Comparison of ENCODE assay signal across 21 mouse cellular contexts in genomic region chr11:71155272-71155671, GRCm38 (mm10). TPM values are rescaled to one million over a fixed set of nuclear protein-coding genes. Genes with fewer than 3 reads are reported as not detected.
DNase-seq lines count a peak whose midpoint lies in the region; ATAC-seq and TF ChIP-seq lines count a peak whose summit lies in the region.
"Had no signal": no experiment of that assay in that cellular context is flagged by ENCODE, and none has a peak within 500 bp of the region (broad histone marks: within the 10 kb centered on the region; RNA-seq: fewer than 3 reads in every experiment).

No protein-coding gene starts in this region.

- no peak for ATAC-seq in hindbrain, embryonic 12.5 days (ENCODE audit: low FRiP score)
- no peak for ATAC-seq in forebrain, embryonic 12.5 days (ENCODE audit: low FRiP score)
- ATAC-seq: activated CD4-positive, CD25-positive, alpha-beta regulatory T cell, adult 4 months; forebrain, embryonic 14.5 days; forebrain, embryonic 16.5 days; Patski had no signal

- no peaks in the 10 kb centered on the region for H3K4me1 ChIP-seq in thymus, adult 2 months (replicated peaks; ENCODE audit: control insufficient read depth, insufficient read depth, low read length)
- no peaks in the 10 kb centered on the region for H3K4me1 ChIP-seq in hindbrain, embryonic 12.5 days
- no peaks in the 10 kb centered on the region for H3K4me1 ChIP-seq in forebrain, embryonic 12.5 days
- H3K4me1 ChIP-seq: embryonic facial prominence, embryonic 10.5 days; embryonic facial prominence, embryonic 12.5 days had no signal

- H3K4me2 ChIP-seq in hindbrain, embryonic 12.5 days (replicated peaks), result no peak overlapping the region
- H3K4me2 ChIP-seq in forebrain, embryonic 12.5 days, result no peak overlapping the region
- H3K4me2 ChIP-seq: embryonic facial prominence, embryonic 12.5 days had no signal

- no peak overlapping the region for H3K27ac ChIP-seq in thymus, adult 2 months (ENCODE audit: control insufficient read depth, insufficient read depth, low read length)
- no peak overlapping the region for H3K27ac ChIP-seq in hindbrain, embryonic 12.5 days
- no peak overlapping the region for H3K27ac ChIP-seq in forebrain, embryonic 12.5 days
- H3K27ac ChIP-seq: embryonic facial prominence, embryonic 10.5 days; embryonic facial prominence, embryonic 12.5 days had no signal

- no peaks in the 10 kb centered on the region for H3K36me3 ChIP-seq in thymus, adult 2 months (ENCODE audit: control insufficient read depth, insufficient read depth, low read length)
- no peaks in the 10 kb centered on the region for H3K36me3 ChIP-seq in hindbrain, embryonic 12.5 days
- H3K36me3 ChIP-seq in forebrain, embryonic 12.5 days (replicated peaks), result no peaks in the 10 kb centered on the region
- H3K36me3 ChIP-seq: embryonic facial prominence, embryonic 10.5 days; embryonic facial prominence, embryonic 12.5 days; G1E had no signal

- no peak overlapping the region for H3K9ac ChIP-seq in hindbrain, embryonic 12.5 days
- no peak overlapping the region for H3K9ac ChIP-seq in forebrain, embryonic 12.5 days
- H3K9ac ChIP-seq: embryonic facial prominence, embryonic 12.5 days had no signal

- TF ChIP-seq CTCF in thymus, adult 2 months (IDR thresholded peaks at IDR 0.05; ENCODE audit: borderline replicate concordance, control insufficient read depth, extremely low read depth, insufficient read depth, low read length, poor library complexity), result no peak

- H3K4me3 ChIP-seq in thymus, adult 2 months (ENCODE audit: control insufficient read depth, insufficient read depth, low read length), result no peak overlapping the region
- H3K4me3 ChIP-seq in hindbrain, embryonic 12.5 days, result no peak overlapping the region
- H3K4me3 ChIP-seq in forebrain, embryonic 12.5 days (replicated peaks), result no peak overlapping the region
- H3K4me3 ChIP-seq: embryonic facial prominence, embryonic 10.5 days; embryonic facial prominence, embryonic 12.5 days had no signal

- 91% methylated on average over 1 of the region's 1 CpGs for WGBS in thymus, adult 2 months
- WGBS in hindbrain, embryonic 12.5 days, result 87% methylated on average over 1 of the region's 1 CpGs
- WGBS in forebrain, embryonic 12.5 days, result 79% methylated on average over 1 of the region's 1 CpGs

- no peaks in the 10 kb centered on the region for H3K27me3 ChIP-seq in thymus, adult 2 months (ENCODE audit: control insufficient read depth, insufficient read depth, low read length)
- no peaks in the 10 kb centered on the region for H3K27me3 ChIP-seq in hindbrain, embryonic 12.5 days
- no peaks in the 10 kb centered on the region for H3K27me3 ChIP-seq in forebrain, embryonic 12.5 days
- H3K27me3 ChIP-seq: embryonic facial prominence, embryonic 12.5 days; Patski had no signal

- H3K9me3 ChIP-seq in hindbrain, embryonic 12.5 days (replicated peaks), result no peaks in the 10 kb centered on the region
- H3K9me3 ChIP-seq in forebrain, embryonic 12.5 days, result no peaks in the 10 kb centered on the region
- H3K9me3 ChIP-seq: embryonic facial prominence, embryonic 10.5 days; embryonic facial prominence, embryonic 12.5 days; G1E had no signal

- DNase-seq in 3T3-L1 (ENCODE audit: low read depth, low spot score), result peak; percentile 71
- DNase-seq in MN1 (ENCODE audit: low spot score), result peak; percentile 9
- DNase-seq in brain, adult 2 months (ENCODE audit: low read depth, low spot score), result peak; percentile 18
- no peak for DNase-seq in thymus, adult 2 months
- DNase-seq: adrenal gland, adult 8-10 months; adrenal gland, postnatal 14 days; cerebellum, adult 11-12 months; cerebellum, adult 2 months; cerebellum, adult 9-10 months; cerebellum, postnatal 10 days; cerebellum, postnatal 25 days had no signal

- TF ChIP-seq POLR2A in thymus, adult 2 months (IDR thresholded peaks at IDR 0.05; ENCODE audit: control insufficient read depth, extremely low read depth, insufficient read depth, low read length, poor library complexity), result no peak

RNA-seq across cellular contexts. Expression of gene Nlrp1a, which starts 10.8 kb away (rescaled TPM):
- 0.12 and 0.28 TPM in 2 replicates for polyA plus RNA-seq in thymus, adult 2 months (2012; rRNA removed)
- 0.05 TPM in 1 of 2 replicates, not detected in the other for polyA plus RNA-seq in hindbrain, embryonic 12.5 days (2016; fragmentation: Nextera tagmentation; extraction: Ambion mirVana)
- polyA plus RNA-seq in forebrain, embryonic 12.5 days (2016; fragmentation: Nextera tagmentation; extraction: Ambion mirVana), result 0.09 TPM in 1 of 2 replicates, not detected in the other
- polyA plus RNA-seq: C2C12; cerebellum, adult 2 months; forebrain, embryonic 14.5 days; G1E; Patski had no signal
